Mouse (Mus musculus) kidney, embryonic 14.5 days (tissue): ENCODE measurements around the gene Pbx1. TPM values are rescaled to one million over a fixed set of nuclear protein-coding genes. Genes with fewer than 3 reads are reported as not detected.

Experiments
- ATAC-seq: fragments of 200-750 bp; cut with Nextera tagmentation; 2 replicates; pipeline ENCODE4 v1.8.0; 2017; ENCODE audit warnings: moderate number of reproducible peaks, mild to moderate bottlenecking, moderate TSS enrichment, moderate library complexity; ENCODE audit not compliant: low FRiP score, low TSS enrichment
- H3K27ac ChIP-seq: fragments of 300-500 bp; sonication (generic); 2 replicates; pipeline ENCODE4 v1.5.1; 2014; ENCODE audit warnings: low read depth, mild to moderate bottlenecking, low read length, moderate library complexity, mixed read lengths
- H3K27me3 ChIP-seq: fragments of 300-500 bp; sonication (generic); 2 replicates; pipeline ENCODE4 v1.6.1; 2014; ENCODE audit warnings: mild to moderate bottlenecking, low read length; ENCODE audit not compliant: control insufficient read depth, insufficient read depth
- H3K36me3 ChIP-seq: fragments of 300-500 bp; sonication (generic); 2 replicates; pipeline ENCODE4 v1.6.1; 2014; ENCODE audit warnings: low read length, mixed read lengths; ENCODE audit not compliant: control insufficient read depth, insufficient read depth
- H3K4me1 ChIP-seq: fragments of 300-500 bp; sonication (generic); 2 replicates; pipeline ENCODE4 v1.6.1; 2014; ENCODE audit warnings: low read length, mixed read lengths; ENCODE audit not compliant: control insufficient read depth, insufficient read depth
- H3K4me2 ChIP-seq: fragments of 300-500 bp; sonication (generic); replicated peaks from 2 replicates; pipeline ENCODE4 v1.6.1; 2014; ENCODE audit warnings: low read depth, mild to moderate bottlenecking, low read length
- H3K4me3 ChIP-seq: fragments of 300-500 bp; sonication (generic); 2 replicates; pipeline ENCODE4 v1.5.1; 2014; ENCODE audit warnings: mild to moderate bottlenecking, low read length
- H3K9ac ChIP-seq: fragments of 300-500 bp; sonication (generic); 2 replicates; pipeline ENCODE4 v1.6.1; 2014; ENCODE audit warnings: low read depth, mild to moderate bottlenecking, low read length, moderate library complexity
- H3K9me3 ChIP-seq: fragments of 300-500 bp; sonication (generic); 2 replicates; pipeline ENCODE4 v1.6.1; 2016; ENCODE audit warnings: low read length; ENCODE audit not compliant: control insufficient read depth
- WGBS: fragments of 180-500 bp; shearing (Covaris S2); extraction: QIAGEN DNeasy Blood & Tissue Kit; methylation state at CpG from one replicate; pipeline ENCODE4 v1.1.7; 2014; 5-methylcytosine and 5-hydroxymethylcytosine counted together
- polyA plus RNA-seq: library from polyadenylated mRNA; unstranded; fragments of >200 nt; fragmentation: Nextera tagmentation; extraction: Ambion mirVana; gene quantifications from 2 replicates; pipeline ENCODE4 v1.2.1, GENCODE M21; 2014

Gene Pbx1
- polyA plus RNA-seq, 1 experiment from 2014 or later = 107 TPM

- H3K4me2 ChIP-seq = no peak overlapping the region
- H3K27me3 ChIP-seq = no peaks in the 10 kb centered on the region
- peaks cover 9% of the 10 kb centered on the region for H3K4me1 ChIP-seq
- no peaks in the 10 kb centered on the region for H3K9me3 ChIP-seq
- no peaks in the 10 kb centered on the region for H3K36me3 ChIP-seq
- no peak overlapping the region for H3K27ac ChIP-seq
- H3K4me3 ChIP-seq = no peak overlapping the region
- 72% methylated on average over 7 of the region's 7 CpGs for WGBS
- H3K9ac ChIP-seq = no peak overlapping the region
- no peak for ATAC-seq
Observed at GRCm38 (mm10) chr1:168135545-168135944, 296.5 kb downstream of the Pbx1 start.

GRCm38 (mm10) chr1:168133696-168134095 is 298.4 kb downstream of the Pbx1 start:
- 0 out of 2 replicates have a peak, but pooled peaks have one; percentile 25 for ATAC-seq
- H3K27ac ChIP-seq = no peak overlapping the region
- H3K4me3 ChIP-seq = no peak overlapping the region
- H3K36me3 ChIP-seq = no peaks in the 10 kb centered on the region
- no peaks in the 10 kb centered on the region for H3K27me3 ChIP-seq
- no peak overlapping the region for H3K9ac ChIP-seq
- no peaks in the 10 kb centered on the region for H3K4me1 ChIP-seq
- no peak overlapping the region for H3K4me2 ChIP-seq
- H3K9me3 ChIP-seq = no peaks in the 10 kb centered on the region

- Histone ChIP-seq H3K27ac (no peak overlapping the region), H3K9ac (no peak overlapping the region), H3K4me1 (no peaks in the 10 kb centered on the region), H3K4me2 (no peak overlapping the region), H3K27me3 (no peaks in the 10 kb centered on the region), H3K9me3 (no peaks in the 10 kb centered on the region), H3K4me3 (no peak overlapping the region), H3K36me3 (no peaks in the 10 kb centered on the region)
- ATAC-seq = no peak
- 41% methylated on average over 4 of the region's 4 CpGs for WGBS
Observed at GRCm38 (mm10) chr1:168128004-168128403, 304.1 kb downstream of the Pbx1 start.

- Histone ChIP-seq H3K27me3 (no peaks in the 10 kb centered on the region), H3K4me2 (no peak overlapping the region), H3K36me3 (no peaks in the 10 kb centered on the region), H3K9ac (no peak overlapping the region), H3K9me3 (no peaks in the 10 kb centered on the region), H3K27ac (no peak overlapping the region), H3K4me1 (no peaks in the 10 kb centered on the region), H3K4me3 (no peak overlapping the region)
- WGBS = 73% methylated on average over 5 of the region's 5 CpGs
- no peak for ATAC-seq
Observed at GRCm38 (mm10) chr1:168124643-168125490, 307.2 kb downstream of the Pbx1 start.

GRCm38 (mm10) chr1:168118077-168118476 is 314.0 kb downstream of the Pbx1 start:
- 75% methylated on average over 5 of the region's 5 CpGs for WGBS
- H3K36me3 ChIP-seq = no peaks in the 10 kb centered on the region
- no peak overlapping the region for H3K4me2 ChIP-seq
- H3K27ac ChIP-seq = no peak overlapping the region
- no peaks in the 10 kb centered on the region for H3K27me3 ChIP-seq
- no peak overlapping the region for H3K4me3 ChIP-seq
- H3K9ac ChIP-seq = no peak overlapping the region
- no peak for ATAC-seq
- H3K4me1 ChIP-seq = no peaks in the 10 kb centered on the region
- no peaks in the 10 kb centered on the region for H3K9me3 ChIP-seq

GRCm38 (mm10) chr1:168117367-168117766 is 314.7 kb downstream of the Pbx1 start:
- no peak for ATAC-seq
- WGBS = 83% methylated on average over 4 of the region's 4 CpGs
- Histone ChIP-seq H3K9me3 (no peaks in the 10 kb centered on the region), H3K9ac (no peak overlapping the region), H3K27ac (no peak overlapping the region), H3K4me1 (no peaks in the 10 kb centered on the region), H3K4me3 (no peak overlapping the region), H3K36me3 (no peaks in the 10 kb centered on the region), H3K4me2 (no peak overlapping the region), H3K27me3 (no peaks in the 10 kb centered on the region)

GRCm38 (mm10) chr1:168109797-168110196 is 322.3 kb downstream of the Pbx1 start:
- Histone ChIP-seq H3K9ac (no peak overlapping the region), H3K4me3 (no peak overlapping the region), H3K9me3 (no peaks in the 10 kb centered on the region), H3K27ac (no peak overlapping the region), H3K4me1 (no peaks in the 10 kb centered on the region), H3K36me3 (no peaks in the 10 kb centered on the region), H3K27me3 (no peaks in the 10 kb centered on the region), H3K4me2 (no peak overlapping the region)
- WGBS = 82% methylated on average over 8 of the region's 8 CpGs
- no peak for ATAC-seq

- H3K9me3 ChIP-seq = peaks cover 8% of the 10 kb centered on the region; the same call in 1 of the 2 replicates
- no peaks in the 10 kb centered on the region for H3K4me1 ChIP-seq
- H3K4me3 ChIP-seq = no peak overlapping the region
- no peak overlapping the region for H3K4me2 ChIP-seq
- H3K9ac ChIP-seq = no peak overlapping the region
- H3K27me3 ChIP-seq = no peaks in the 10 kb centered on the region
- 80% methylated on average over 2 of the region's 2 CpGs for WGBS
- H3K36me3 ChIP-seq = no peaks in the 10 kb centered on the region
- ATAC-seq = no peak
- no peak overlapping the region for H3K27ac ChIP-seq
Observed at GRCm38 (mm10) chr1:168103821-168104220, 328.2 kb downstream of the Pbx1 start.

- Histone ChIP-seq H3K27ac (no peak overlapping the region), H3K27me3 (no peaks in the 10 kb centered on the region), H3K4me2 (no peak overlapping the region), H3K9me3 (peaks cover 8% of the 10 kb centered on the region; the same call in 1 of the 2 replicates), H3K9ac (no peak overlapping the region), H3K36me3 (no peaks in the 10 kb centered on the region), H3K4me3 (no peak overlapping the region), H3K4me1 (no peaks in the 10 kb centered on the region)
- no peak for ATAC-seq
- WGBS = 63% methylated on average over 3 of the region's 3 CpGs
Observed at GRCm38 (mm10) chr1:168101514-168101913, 330.6 kb downstream of the Pbx1 start.
